In the genomic region with DNA sequence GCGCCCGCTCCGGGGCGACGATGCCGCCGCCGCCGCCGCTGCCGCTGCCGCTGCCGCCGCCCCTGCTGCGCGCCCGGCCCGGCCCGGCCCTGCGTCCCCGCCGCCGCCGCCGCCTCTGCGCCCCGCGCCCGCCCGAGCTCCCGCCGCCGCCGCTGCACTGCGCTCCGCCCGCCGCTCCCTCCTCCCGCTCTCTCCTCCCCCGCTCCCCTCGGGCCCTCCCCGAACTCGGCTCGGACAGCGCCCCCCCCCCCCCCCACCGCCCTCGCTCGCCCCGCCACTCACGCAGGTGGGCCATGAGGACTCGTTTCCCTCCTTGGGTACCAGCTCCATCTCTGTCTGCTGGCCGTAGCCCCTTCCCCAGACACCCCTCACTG, we compare ENCODE assay signal across 9 mouse cellular contexts. TPM values are rescaled to one million over a fixed set of nuclear protein-coding genes. Genes with fewer than 3 reads are reported as not detected.
DNase-seq lines count a peak whose midpoint lies in the region; ATAC-seq and TF ChIP-seq lines count a peak whose summit lies in the region.
"Had no signal": no experiment of that assay in that cellular context is flagged by ENCODE, and none has a peak within 500 bp of the region (broad histone marks: within the 10 kb centered on the region; RNA-seq: fewer than 3 reads in every experiment).

No protein-coding gene starts in this region.

- H3K4me3 ChIP-seq in lung, postnatal 0 days (ENCODE audit: low read depth, low read length): no peak overlapping the region
- no peak overlapping the region for H3K4me3 ChIP-seq in lung, adult 2 months (replicated peaks; ENCODE audit: extremely low read depth, low read depth, low read length)
- H3K4me3 ChIP-seq in hindbrain, embryonic 16.5 days (ENCODE audit: low read length): peak overlapping the region; percentile 70
- peak overlapping the region; percentile 33 for H3K4me3 ChIP-seq in stomach, embryonic 14.5 days (ENCODE audit: low read depth, low read length)

- peaks cover 24% of the 10 kb centered on the region for H3K27me3 ChIP-seq in lung, postnatal 0 days (replicated peaks; ENCODE audit: insufficient read depth, low read length)
- H3K27me3 ChIP-seq in hindbrain, embryonic 16.5 days (replicated peaks; ENCODE audit: control insufficient read depth, insufficient read depth, low read length): peaks cover 3% of the 10 kb centered on the region; the same call in 1 of the 2 replicates
- peaks cover 40% of the 10 kb centered on the region for H3K27me3 ChIP-seq in stomach, embryonic 14.5 days (ENCODE audit: control insufficient read depth, insufficient read depth, low read length)

- peak overlapping the region; percentile 30 for H3K4me2 ChIP-seq in lung, postnatal 0 days (replicated peaks; ENCODE audit: low read depth, low read length)
- H3K4me2 ChIP-seq in hindbrain, embryonic 16.5 days (ENCODE audit: low read length): peak overlapping the region; percentile 88
- H3K4me2 ChIP-seq in stomach, embryonic 14.5 days (replicated peaks; ENCODE audit: low read depth, low read length): peak overlapping the region; percentile 67

- no peak for TF ChIP-seq CTCF in lung, postnatal 0 days (IDR thresholded peaks at IDR 0.05)
- no peak for TF ChIP-seq CTCF in lung, adult 2 months (IDR thresholded peaks at IDR 0.05; ENCODE audit: insufficient read depth, low read length)

- intact Hi-C loops in left cerebral cortex, postnatal 36 days (cut with DNase I): loop anchor here (5.0 kb wide), 1 partner anchor 150 kb away; no protein-coding TSS in a partner anchor

- H3K36me3 ChIP-seq in lung, postnatal 0 days (ENCODE audit: insufficient read depth, low read length): no peaks in the 10 kb centered on the region
- no peaks in the 10 kb centered on the region for H3K36me3 ChIP-seq in hindbrain, embryonic 16.5 days (ENCODE audit: control insufficient read depth, insufficient read depth, low read length)
- no peaks in the 10 kb centered on the region for H3K36me3 ChIP-seq in stomach, embryonic 14.5 days (ENCODE audit: control insufficient read depth, insufficient read depth, low read length)

- peak; percentile 7 to 22 for DNase-seq in adrenal gland, adult 18-20 months (ENCODE audit: low spot score in 2 of 2)
- DNase-seq in adrenal gland, adult 8-10 months: no peak
- no peak for DNase-seq in lung, postnatal 0 days (ENCODE audit: low spot score)
- DNase-seq in lung, adult 2 months: no peak
- no peak for DNase-seq in ovary, postnatal 10 days (ENCODE audit: low spot score)
- DNase-seq in left cerebral cortex, postnatal 36 days (ENCODE audit: low spot score in 2 of 2): no peak

- no peak for TF ChIP-seq POLR2A in lung, adult 2 months (IDR thresholded peaks at IDR 0.05; ENCODE audit: borderline replicate concordance, extremely low read depth, low read depth, low read length)

- ATAC-seq in lung, postnatal 0 days: no peak
- peak; percentile 49 for ATAC-seq in hindbrain, embryonic 16.5 days
- no peak for ATAC-seq in stomach, embryonic 14.5 days (ENCODE audit: insufficient number of reproducible peaks, insufficient read depth, low FRiP score, low read depth)

- H3K9me3 ChIP-seq in lung, postnatal 0 days (ENCODE audit: low read length): no peaks in the 10 kb centered on the region
- H3K9me3 ChIP-seq in hindbrain, embryonic 16.5 days (ENCODE audit: control insufficient read depth, low read length): no peaks in the 10 kb centered on the region
- H3K9me3 ChIP-seq in stomach, embryonic 14.5 days (ENCODE audit: control insufficient read depth, low read depth, low read length): no peaks in the 10 kb centered on the region

- no peak for TF ChIP-seq EP300 in lung, postnatal 0 days (IDR thresholded peaks at IDR 0.05)

- no peak overlapping the region for H3K9ac ChIP-seq in lung, postnatal 0 days (replicated peaks; ENCODE audit: low read depth)
- H3K9ac ChIP-seq in hindbrain, embryonic 16.5 days (ENCODE audit: low read depth, low read length): peak overlapping the region; percentile 81
- no peak overlapping the region for H3K9ac ChIP-seq in stomach, embryonic 14.5 days (replicated peaks; ENCODE audit: low read depth, low read length)

- H3K4me1 ChIP-seq in lung, postnatal 0 days (ENCODE audit: insufficient read depth, low read depth, low read length): no peaks in the 10 kb centered on the region
- H3K4me1 ChIP-seq in lung, adult 2 months (ENCODE audit: control insufficient read depth, insufficient read depth, low read length): no peaks in the 10 kb centered on the region
- H3K4me1 ChIP-seq in hindbrain, embryonic 16.5 days (ENCODE audit: control insufficient read depth, insufficient read depth, low read depth, low read length): peaks cover 10% of the 10 kb centered on the region
- H3K4me1 ChIP-seq in stomach, embryonic 14.5 days (ENCODE audit: control insufficient read depth, insufficient read depth, low read length): no peaks in the 10 kb centered on the region

- 9% methylated on average over 8 of the region's 52 CpGs for WGBS in lung, postnatal 0 days
- WGBS in lung, adult 2 months: 13% methylated on average over 11 of the region's 52 CpGs
- WGBS in hindbrain, embryonic 16.5 days: 0% methylated on average over 7 of the region's 52 CpGs
- WGBS in stomach, embryonic 14.5 days: 3% methylated on average over 8 of the region's 52 CpGs

- H3K27ac ChIP-seq in lung, postnatal 0 days (ENCODE audit: low read length): no peak overlapping the region
- H3K27ac ChIP-seq in hindbrain, embryonic 16.5 days (ENCODE audit: low read depth, low read length): peak overlapping the region; percentile 55
- no peak overlapping the region for H3K27ac ChIP-seq in stomach, embryonic 14.5 days (ENCODE audit: low read length)
- H3K27ac ChIP-seq: macrophage had no signal

RNA-seq across cellular contexts. Expression of gene Atp2b2, which starts 0.5 kb away (rescaled TPM):
- total RNA-seq in adrenal gland, adult 18-20 months (2021): 1 to 10 TPM; 3.4 to 4.9 TPM
- total RNA-seq in adrenal gland, adult 8-10 months (2022): 10 to 100 TPM in 2 of 4 experiments, 1 to 10 TPM in 2; 6.9 to 13.6 (median 10.4) TPM
- polyA plus RNA-seq in lung, postnatal 0 days (2015; fragmentation: Nextera tagmentation; extraction: Ambion mirVana): 0.63 and 2.1 TPM in 2 replicates
- 1.6 and 2.8 TPM in 2 replicates for polyA plus RNA-seq in lung, adult 2 months (2012; rRNA removed)
- 36.5 and 42.3 TPM in 2 replicates for polyA plus RNA-seq in hindbrain, embryonic 16.5 days (2015; fragmentation: Nextera tagmentation; extraction: Ambion mirVana)
- polyA plus RNA-seq in stomach, embryonic 14.5 days (2014; fragmentation: Nextera tagmentation; extraction: Ambion mirVana): 2.1 and 2.4 TPM in 2 replicates
- 100 to 1,000 TPM; 722 to 790 TPM for total RNA-seq in left cerebral cortex, postnatal 36 days (2021)
- polyA plus RNA-seq: macrophage had no signal

Comparison
In these comparisons a context has a peak if more than half of its experiments do, and no peak if none do; other contexts are left out.
1. DNase-seq: peak in adrenal gland, adult 18-20 months (2 of 2); none in adrenal gland, adult 8-10 months (single experiment), lung, postnatal 0 days (single experiment), lung, adult 2 months (single experiment), ovary, postnatal 10 days (single experiment) and left cerebral cortex, postnatal 36 days (0 of 2).
2. H3K4me2 ChIP-seq: peak in every context shown above with its lines; median percentile 88 in hindbrain, embryonic 16.5 days; 67 in stomach, embryonic 14.5 days; 30 in lung, postnatal 0 days.
3. H3K4me3 ChIP-seq: peak in hindbrain, embryonic 16.5 days (single experiment) and stomach, embryonic 14.5 days (single experiment); none in lung, postnatal 0 days (single experiment) and lung, adult 2 months (single experiment).